Mouse (Mus musculus) common myeloid progenitor, adult 5-6 weeks (primary cell): ENCODE data around the gene B2m. TPM values are rescaled to one million over a fixed set of nuclear protein-coding genes. Genes with fewer than 3 reads are reported as not detected.

Experiments used
- ATAC-seq: replicated peaks from 2 replicates; pipeline ENCODE4 v1.8.0; 2016; ENCODE audit warnings: low read depth, mild to moderate bottlenecking, moderate TSS enrichment, inconsistent platforms; ENCODE audit not compliant: poor library complexity, severe bottlenecking
- total RNA-seq: library from RNA; stranded (forward); fragments of 200-1000, 187-1606 nt; gene quantifications from 2 replicates; pipeline ENCODE4 v1.2.3, GENCODE M21; 2017

The B2m gene
- total RNA-seq, 1 experiment from 2014 or later: 2,084 TPM

DNA sequence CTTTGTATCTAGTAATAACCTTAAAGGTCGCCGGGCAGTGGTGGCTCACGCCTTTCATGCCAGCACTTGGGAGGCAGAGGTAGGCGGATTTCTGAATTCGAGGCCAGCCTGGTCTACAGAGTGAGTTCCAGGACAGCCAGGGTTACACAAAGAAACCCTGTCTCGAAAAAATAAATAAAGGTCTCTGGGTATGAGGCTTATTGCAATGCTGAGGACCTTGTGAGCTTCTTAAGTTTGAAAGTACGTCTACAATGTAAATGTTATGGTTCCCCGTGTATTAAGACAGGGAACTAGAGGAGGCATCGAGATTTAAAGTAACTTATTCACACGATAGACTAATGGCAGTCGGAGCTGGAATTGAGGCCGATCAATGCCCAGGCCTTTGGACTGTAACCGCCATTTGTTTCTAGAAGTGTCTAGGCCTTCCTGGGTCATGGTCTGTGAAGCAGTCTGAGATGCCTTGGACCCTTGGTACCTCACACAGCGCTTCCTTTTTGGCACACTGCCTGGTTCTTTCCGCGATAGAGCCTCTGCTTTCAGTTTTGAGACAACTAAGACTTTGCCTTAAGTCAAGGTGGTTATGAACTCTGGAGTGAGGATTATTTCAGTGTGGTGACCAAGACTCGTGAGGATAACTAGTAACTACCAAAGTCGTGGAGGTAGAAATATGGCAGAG, 894 bp downstream of the B2m start:
- ATAC-seq: peak; percentile 20; the same call in 1 of the 2 replicates

DNA sequence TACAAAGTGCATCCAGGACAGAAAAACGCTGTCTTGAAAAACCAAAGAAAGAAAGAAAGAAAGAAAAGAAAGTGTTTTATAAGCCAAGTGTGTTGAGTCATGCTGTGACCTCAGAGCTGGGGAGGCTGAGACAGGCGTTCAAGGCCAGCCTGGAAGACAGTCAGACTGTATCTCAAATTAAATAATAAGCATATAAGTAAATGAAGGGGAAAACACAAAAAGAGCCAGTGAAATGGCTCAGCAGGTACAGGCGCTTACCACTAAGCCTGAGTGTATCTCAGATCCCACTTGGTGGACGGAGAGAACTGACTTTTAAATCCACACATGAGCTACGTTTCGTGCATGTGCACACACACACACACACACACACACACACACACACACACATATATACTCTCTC, 1.8 kb downstream of the B2m start:
- ATAC-seq: no peak

DNA sequence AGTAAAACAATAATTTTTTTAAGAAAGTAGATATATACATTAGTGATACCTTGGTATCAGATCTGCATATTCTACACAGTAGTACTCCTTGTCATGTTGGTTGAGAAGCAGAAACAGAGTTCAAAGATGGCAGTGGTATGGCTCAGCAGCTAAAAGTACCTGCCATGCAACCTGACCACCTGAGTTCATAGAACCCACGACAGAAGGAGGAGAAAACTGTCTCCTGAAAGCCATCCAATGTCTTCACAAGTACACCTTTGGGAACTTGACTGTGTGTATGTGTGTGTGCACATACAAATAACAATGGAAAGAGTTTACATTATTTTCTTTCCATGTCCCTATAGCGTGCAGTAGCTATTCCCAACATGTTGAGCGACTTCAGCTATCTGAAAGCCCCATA, 2.2 kb downstream of the B2m start:
- ATAC-seq: no peak

DNA sequence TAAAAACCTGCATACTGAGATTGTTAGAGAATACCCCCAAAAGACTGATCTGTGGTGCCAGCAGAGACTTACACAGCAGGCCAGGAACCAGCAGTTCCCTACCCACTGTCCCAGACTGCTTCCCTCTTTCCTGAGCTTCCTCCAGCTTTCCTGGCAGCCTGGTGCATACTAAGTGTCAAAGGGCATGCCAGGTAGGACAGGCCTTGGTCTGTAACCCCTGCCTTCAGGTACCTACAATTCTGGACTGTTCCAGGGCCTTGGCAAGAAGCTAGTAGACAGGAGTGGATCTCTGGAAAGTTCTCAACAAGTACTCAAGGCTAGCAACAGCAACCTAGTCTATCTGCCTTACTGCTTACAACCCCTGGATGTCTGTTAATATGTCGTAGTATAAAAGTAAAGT, 3.7 kb downstream of the B2m start:
- ATAC-seq: no peak

DNA sequence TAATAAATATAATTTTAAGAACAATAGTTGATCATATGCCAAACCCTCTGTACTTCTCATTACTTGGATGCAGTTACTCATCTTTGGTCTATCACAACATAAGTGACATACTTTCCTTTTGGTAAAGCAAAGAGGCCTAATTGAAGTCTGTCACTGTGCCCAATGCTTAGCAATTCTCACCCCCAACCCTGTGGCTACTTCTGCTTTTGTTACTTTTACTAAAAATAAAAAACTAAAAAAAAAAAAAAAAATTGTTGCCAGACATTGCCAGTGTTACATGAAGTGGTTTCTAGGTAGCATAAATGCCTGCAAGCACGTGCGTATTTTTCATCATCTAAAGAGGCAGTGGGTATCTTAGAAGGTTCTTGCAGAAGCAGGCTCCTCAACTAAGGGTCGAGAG, 5.4 kb downstream of the B2m start:
- no peak for ATAC-seq

DNA sequence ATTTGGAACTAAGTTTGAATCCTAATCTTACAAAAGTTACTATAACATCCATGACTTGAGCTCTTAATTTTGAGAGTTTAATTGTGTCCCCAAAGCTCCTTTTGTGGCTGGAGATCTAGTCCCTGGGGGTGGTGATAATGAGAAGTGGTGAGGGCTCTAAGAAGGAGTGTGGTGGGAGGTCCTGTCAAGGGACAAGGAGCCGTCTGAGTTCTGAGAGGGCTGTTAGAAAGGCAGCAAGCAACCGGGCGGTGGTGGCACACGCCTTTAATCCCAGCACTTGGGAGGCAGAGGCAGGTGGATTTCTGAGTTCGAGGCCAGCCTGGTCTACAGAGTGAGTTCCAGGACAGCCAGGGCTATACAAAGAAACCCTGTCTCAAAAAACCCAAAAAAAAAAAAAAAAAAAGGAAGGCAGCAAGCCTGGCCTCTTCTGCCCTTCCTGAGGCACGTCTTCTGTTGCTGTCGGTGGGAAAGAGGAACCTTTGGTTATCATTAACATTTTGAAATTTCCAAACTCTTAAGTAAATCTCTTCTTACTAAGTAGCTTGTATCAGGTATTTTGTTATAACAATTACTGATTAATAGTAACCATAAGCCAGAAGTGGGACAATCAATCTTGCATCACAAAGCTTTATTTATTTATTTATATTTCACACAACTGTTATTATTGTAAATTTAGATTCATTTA, 6.3 kb downstream of the B2m start:
- ATAC-seq: 0 out of 2 replicates have a peak, but pooled peaks have one; percentile 27

DNA sequence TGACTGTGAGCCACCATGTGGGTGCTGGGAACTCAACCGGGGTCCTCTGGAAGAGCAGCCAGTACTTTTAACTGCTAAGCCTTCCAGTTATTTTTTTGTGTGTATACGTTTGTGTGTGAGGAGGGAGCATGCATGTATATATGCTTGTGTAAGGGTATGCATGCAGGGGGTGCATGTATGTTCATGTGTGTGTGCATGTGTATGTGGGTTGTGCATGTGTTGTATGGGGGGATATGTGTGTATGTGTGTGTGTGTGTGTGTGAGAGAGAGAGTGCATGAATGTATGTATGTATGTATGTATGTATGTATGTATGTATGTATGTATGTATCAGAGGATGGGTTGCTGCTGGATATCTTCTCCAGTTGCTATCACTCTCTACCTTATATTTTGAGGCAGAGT, 7.0 kb downstream of the B2m start:
- no peak for ATAC-seq

DNA sequence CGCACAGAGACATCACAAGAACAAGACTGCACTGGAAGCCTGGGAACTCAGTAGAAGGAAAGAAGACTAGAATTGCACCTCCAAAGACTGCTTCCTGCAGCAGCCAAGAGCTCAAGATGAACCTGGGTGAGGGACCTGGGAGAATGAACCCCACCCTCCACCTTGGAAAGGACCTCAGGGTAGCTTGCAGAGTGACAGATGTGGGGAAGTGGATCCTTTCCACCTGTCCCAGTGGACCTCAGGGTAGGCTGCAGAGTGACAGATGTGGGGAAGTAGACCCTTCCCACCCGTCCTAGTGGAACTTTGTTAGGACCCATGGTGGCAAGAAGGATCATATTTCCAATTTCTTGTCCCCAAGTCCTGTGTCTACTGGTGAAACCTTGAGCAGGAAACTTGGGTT, 7.8 kb downstream of the B2m start:
- no peak for ATAC-seq

DNA sequence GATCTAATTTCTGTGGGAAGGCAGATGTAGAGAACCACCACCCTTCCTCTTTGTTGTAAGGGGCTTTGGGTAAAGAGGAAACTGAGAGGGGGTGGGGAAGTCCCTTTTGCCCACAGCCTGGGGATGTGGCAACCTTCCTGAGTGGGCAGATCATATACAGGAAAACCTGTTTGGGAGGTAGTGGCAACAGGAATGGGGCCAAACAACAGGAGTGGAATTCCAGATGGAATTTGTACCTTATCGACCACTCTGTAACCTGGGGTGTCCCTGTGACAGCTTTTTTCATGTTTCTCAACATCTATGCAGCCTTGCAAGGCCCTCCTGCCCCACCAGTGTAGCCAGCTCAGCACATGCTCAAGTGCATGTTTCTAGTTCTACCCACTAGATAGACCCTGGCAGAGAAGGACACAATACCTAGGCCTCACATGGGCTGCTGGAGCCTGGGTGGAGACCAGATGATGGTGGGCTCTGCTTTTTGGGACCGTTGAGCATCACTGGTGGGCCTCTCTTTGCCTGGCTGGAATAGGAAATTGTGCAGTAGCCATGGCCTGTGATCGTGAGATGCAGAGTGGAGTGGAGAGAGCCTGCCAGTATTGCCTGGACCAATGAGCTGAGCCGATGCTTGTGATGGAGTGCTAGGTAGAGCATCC, 8.7 kb downstream of the B2m start:
- ATAC-seq: peak; percentile 62

DNA sequence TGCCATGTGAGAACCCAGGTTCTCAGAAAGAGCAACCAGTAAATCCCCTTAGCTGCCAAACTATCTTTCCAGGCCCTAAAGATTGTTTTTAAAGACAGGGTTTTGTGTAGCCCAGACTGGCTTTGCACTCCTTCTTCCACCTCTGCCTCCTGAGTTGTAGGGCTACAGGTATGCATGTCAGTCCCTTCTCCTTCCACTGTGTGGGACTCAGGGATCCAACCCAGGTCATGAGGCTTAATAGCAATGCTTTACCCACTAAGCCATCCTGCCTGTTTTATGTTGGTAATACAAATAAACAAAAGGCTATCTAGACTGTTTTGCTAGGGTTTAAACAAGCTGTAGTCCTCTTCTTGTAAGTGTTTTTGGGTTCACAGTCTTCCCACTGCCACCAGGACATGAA, 10.1 kb downstream of the B2m start:
- ATAC-seq: no peak

DNA sequence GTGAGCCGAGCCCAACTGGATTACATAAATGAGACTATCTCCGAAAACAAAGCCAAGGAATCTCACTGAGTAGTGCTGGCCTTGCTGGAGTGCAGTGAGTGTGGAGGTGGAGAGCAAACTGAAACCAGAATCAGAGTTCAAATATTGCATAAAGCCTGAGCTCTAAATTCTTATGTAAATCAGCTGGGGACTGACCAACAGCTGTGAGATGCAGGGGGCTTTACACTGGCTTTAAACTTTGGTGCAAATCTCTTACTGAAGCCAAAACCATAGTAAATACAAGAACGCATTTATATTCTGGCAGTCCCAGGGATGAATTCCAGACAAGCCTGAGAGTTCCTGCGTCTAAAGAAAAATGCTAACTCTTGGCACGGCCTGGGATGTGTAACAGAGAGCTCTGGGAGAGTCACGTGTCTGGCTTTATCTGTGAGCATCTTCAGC, 10.9 kb downstream of the B2m start:
- ATAC-seq: no peak

DNA sequence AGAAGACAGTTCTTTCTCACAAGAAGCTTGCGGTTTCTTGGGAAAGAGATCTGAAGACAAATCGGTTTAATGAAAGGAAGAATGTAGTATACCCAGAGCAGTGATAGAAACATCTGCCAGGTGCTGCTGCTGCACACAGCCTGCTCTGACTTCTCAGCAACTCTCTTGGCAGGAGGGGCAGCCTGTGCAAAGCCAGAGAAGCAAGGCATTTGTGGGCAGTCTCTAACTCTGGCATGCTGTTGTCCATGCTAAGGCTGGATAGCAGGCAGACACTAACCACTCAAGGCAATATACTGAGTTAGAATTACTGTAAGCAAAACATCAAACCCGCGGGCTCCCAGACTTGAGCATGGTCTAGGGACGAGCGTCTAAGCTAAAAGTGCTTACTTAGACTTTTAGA, 12.2 kb downstream of the B2m start:
- no peak for ATAC-seq

DNA sequence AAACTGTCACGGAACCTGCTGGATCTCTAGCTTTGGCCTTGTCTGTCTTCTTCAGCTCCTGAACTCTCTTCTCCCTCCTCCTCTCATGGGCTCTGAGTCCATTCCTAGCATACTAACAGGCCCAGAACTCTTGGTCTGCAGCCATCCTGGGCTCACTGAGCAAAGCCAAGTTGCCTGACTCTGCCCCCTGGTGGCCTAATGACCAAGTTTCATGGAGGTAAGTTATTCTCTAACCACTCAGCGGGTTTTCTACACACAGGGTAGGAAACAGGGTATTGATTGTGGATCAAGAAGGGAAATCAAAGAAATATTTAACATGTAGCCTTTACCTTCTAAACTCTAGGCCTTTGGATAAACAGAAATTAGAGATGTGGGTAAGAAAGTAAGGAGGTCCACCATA, 13.2 kb downstream of the B2m start, which contains the start of gene Trim69:
TSS of gene Trim69 (plus strand) at position 21 of the 400 bp plus-strand sequence.
- peak; percentile 59 for ATAC-seq

DNA sequence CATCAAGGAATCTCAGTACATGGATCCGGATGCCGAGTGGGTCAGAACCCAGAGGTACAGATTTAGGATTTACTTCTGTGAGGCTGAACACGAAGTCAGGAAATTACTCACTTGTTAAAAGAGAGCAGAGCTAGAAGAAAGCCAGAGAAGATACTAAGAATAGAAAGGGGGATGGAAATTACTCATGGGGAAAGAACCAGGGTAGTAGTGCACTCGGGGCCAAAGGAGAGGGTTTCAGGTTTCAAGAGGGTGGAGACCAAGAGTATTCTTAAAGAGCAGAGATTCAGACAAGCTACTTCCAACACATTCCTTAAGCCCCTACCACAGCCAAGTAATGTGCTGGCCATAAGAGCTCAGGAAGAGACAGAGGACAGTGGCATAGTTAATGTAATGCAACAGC, 14.1 kb downstream of the B2m start:
- no peak for ATAC-seq

DNA sequence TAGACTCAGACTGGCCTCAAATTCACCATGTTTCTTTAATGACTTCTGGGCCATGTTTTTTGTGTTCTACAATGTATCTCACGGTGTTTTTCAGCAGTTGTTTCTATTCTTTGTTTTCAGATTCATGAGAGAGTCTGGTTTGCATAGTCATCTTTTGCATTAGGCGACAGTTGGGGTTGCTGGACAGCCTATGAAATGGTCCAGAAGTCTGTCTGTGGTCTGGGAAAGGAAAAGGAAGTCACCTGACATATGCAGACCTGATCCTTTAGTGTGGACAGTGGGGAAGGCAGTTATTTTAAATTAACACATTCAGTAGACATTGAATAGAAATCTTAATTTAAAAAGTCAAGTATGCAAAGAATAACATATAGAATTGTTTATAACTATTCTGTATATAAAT, 15.0 kb downstream of the B2m start:
- ATAC-seq: no peak

DNA sequence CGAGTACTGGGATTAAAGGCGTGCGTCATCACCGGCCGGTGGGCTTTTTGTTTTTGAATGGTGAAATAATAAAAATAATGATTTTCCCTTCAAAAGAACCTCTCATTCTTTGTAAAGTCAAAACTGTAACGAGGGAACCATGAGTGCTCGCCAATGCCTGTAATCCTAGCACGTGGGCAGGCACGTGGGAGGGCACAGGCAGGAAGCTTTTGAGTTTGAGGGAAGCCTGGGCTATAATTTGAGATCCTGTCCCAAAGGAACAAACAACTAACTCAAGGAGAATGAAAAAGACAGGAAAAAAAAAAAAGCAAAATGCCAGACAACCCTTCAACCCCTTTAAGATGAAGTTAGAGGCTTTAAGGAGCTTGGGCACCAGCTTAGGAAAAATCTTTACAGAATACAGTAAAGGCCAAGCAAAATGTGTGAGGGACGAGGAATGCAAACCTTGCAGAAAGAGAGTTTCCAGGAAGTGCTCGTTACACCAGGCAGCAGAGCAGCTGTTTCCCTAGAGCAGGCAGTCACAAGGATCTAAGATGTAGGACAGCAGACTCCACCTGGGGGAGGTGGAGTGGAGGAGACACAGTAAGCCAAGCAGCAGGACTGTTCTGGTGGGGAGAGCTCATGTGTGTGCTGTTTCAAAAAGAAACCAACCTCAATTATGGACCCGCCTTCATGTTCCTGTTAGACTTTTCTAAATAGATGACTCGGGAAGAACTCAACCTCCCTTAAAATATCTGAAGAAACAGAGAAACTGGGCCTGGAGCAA, 16.1 kb downstream of the B2m start:
- ATAC-seq: peak; percentile 26

DNA sequence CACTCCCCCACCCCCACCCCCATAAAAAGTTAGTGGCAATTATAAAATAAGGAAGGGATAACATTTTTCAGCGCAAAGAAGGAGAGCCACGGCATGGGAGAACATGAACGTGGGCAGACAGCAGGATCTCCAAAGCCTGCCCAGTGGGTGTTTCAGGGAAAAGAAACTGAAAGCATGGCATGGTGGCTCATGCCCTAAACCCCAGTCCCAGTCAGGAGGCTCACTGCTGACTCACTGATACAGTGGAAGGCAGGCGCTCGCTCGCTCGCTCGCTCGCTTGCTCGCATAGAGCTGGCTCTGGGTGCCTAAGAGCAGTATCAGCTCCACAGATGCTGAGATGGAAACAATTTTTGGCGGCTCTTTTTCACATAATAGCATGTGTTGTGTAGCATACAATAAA, 16.8 kb downstream of the B2m start:
- peak; percentile 86 for ATAC-seq

DNA sequence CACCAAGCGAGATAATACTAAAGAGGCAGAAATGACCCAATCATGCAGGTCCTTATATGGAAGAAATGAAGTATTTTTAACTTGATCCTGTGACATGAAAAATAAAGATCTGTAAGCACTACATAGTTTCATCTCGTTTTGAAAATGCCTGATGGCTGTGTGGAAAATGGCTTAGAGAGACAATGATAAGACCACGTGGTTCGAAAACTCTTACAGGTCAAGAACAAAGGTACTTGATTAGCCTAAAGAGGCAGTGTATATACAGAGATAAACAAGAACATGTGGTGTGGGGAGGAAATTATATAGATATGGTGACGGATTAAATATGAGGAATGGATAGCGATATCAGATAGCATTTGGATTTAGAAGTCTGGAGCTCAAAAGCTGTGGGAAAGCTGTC, 23.8 kb downstream of the B2m start:
- ATAC-seq: no peak

DNA sequence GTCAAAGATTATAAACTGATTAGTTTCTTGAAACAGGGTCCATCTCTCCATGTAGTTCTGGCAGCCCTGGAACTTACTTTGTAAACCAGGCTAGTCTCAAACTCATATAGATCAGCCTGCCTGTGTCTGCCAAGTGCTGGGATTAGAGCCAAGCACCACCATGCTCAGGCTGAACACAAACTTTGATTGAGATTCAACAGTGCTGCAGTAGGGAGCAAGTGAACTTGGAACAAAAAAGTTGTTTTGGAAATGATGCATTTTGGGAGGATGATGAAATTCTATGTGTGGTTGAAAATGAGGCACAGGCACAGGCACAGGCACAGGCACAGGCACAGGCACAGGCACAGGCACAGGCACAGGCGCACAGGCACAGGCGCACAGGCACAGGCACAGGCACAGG, 24.7 kb downstream of the B2m start:
- no peak for ATAC-seq

DNA sequence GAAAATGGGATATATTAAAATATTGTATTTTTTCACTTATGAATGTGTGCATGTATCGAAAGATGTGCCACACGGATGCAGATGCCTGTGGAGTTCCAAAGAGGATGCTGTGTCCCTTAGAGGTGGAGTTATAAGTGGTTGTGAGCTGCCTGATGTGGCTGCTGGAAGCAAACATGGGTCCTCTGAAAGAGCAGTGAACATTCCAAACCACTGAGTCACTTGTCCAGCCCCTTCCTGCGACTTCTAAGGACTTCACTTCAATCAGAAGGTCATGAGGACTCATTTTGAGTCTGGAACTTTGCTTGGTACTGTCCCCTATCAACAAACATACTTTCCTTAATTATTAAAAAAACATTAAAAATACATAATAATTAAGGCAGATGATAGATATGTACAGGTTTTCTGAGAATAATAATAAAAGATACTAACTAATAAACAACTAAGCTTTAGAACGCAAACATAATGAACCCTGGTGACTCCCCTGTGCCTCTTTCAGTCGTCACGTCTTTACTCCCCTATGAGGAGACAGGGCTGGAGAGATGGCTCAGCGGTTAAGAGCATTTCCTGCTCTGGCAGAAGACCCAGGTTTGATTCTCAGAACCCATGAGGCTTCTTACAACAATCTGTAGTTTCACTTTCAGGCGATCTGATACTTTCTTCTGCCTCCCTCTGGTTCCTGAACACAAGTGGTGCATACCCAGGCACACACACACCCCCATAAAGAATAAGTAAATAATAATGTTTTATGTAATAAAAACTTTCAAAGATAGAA, 32.8 kb downstream of the B2m start:
- peak; percentile 58 for ATAC-seq
